Mouse (Mus musculus): ENCODE data around the gene Atxn3.

DNA sequence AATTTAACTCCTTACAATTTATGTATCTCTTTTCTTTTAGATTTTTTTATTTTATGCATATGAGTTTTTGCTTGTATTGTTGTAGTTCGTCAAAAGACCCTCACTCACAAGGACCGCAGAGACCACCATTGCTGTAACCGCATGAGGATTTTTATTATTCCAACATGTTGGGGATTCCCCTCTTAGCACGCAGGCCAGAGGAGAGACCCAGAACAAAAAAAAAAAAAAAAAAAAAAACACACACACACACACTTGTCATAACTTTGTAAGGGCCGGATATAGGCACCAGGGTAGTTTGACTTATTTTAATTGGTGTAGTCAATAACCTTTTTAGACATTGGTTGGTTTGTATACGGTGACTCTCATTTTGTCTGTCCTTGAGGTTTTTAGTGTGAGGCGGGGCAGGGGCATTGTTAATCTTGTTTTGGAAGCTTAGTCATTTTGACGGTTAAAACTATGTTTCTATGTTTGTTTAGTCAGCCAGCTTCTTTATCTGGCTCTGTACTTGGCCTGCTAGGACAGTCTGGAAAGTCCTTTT, 21.2 kb upstream of the Atxn3 start:
- no peak for TF ChIP-seq POLR2A (IDR thresholded peaks at IDR 0.05; ENCODE audit: low read depth, low read length)
- no peak for TF ChIP-seq CTCF (IDR thresholded peaks at IDR 0.05; ENCODE audit: extremely low read depth, insufficient read depth, insufficient read length, insufficient replicate concordance)
